Mouse (Mus musculus) small intestine, adult 2 months (tissue): Measurements from ENCODE around the gene Sema4d. TPM values are rescaled to one million over a fixed set of nuclear protein-coding genes. Genes with fewer than 3 reads are reported as not detected.

ENCODE experiments used
- H3K27ac ChIP-seq: fragments of 200-500 bp; 2 replicates; pipeline ENCODE4 v1.5.1; 2012; ENCODE audit warnings: low read depth, low read length, control low read depth, inconsistent platforms; ENCODE audit not compliant: insufficient read depth
- H3K27me3 ChIP-seq: fragments of 200-500 bp; 2 replicates; pipeline ENCODE4 v1.6.1; 2012; ENCODE audit warnings: mild to moderate bottlenecking, moderate library complexity, low read length, inconsistent platforms; ENCODE audit not compliant: control insufficient read depth, insufficient read depth
- H3K36me3 ChIP-seq: fragments of 200-500 bp; 2 replicates; pipeline ENCODE4 v1.6.1; 2012; ENCODE audit warnings: mild to moderate bottlenecking, low read length, control low read depth, inconsistent platforms; ENCODE audit not compliant: control insufficient read depth, insufficient read depth
- H3K4me1 ChIP-seq: fragments of 200-500 bp; 2 replicates; pipeline ENCODE4 v1.6.1; 2012; ENCODE audit warnings: low read length, inconsistent platforms, mixed read lengths; ENCODE audit not compliant: control insufficient read depth, insufficient read depth, insufficient read length
- H3K4me3 ChIP-seq: fragments of 200-500 bp; 2 replicates; pipeline ENCODE4 v1.5.1; 2012; ENCODE audit warnings: low read depth, mild to moderate bottlenecking, control low read depth, inconsistent platforms, low read length, moderate library complexity
- CTCF ChIP-seq: fragments of 200-500 bp; IDR thresholded peaks from 2 replicates; pipeline ENCODE4 v1.5.1; 2012; ENCODE audit warnings: low read depth, mild to moderate bottlenecking, control low read depth, inconsistent platforms, low read length, moderate library complexity, mixed read lengths; ENCODE audit not compliant: insufficient replicate concordance, insufficient read length; ENCODE audit errors: extremely low read depth
- POLR2A ChIP-seq: fragments of 200-500 bp; IDR thresholded peaks from 2 replicates; pipeline ENCODE4 v1.6.1; 2012; ENCODE audit warnings: low read depth, mild to moderate bottlenecking, control low read depth, inconsistent platforms, low read length, moderate library complexity
- WGBS: fragments of 180-500 bp; shearing (Covaris S2); methylation state at CpG from one replicate; pipeline ENCODE4 v1.1.7; 2018; 5-methylcytosine and 5-hydroxymethylcytosine counted together
- polyA plus RNA-seq: library from polyadenylated mRNA; depleted of rRNA; stranded (reverse); fragments of >200 nt; gene quantifications from 2 replicates; pipeline ENCODE4 v1.2.3, GENCODE M21; 2012

Gene Sema4d
- polyA plus RNA-seq, 1 experiment, result 15.1 TPM

DNA sequence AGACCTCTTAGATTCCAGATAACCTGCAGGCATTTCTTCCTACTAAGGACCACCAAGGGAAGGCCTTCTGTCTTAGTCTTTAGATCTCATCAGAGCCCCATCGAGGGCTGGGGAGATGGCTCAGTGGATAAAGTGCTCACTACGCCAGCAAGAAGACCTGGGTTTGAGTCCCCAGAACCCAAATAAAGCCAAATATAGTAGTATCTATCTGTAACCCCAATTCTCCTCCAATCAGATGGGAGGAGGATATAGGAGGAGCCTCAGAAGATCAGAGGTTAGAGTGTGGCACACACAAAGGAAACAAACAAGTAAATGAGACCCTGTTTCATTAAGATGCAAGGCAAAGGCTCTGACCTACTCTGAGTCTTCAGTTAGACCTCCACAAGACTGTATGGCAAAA is 36.4 kb downstream of the Sema4d start:
- H3K36me3 ChIP-seq, result no peaks in the 10 kb centered on the region; the same call in 1 of the 2 replicates

DNA sequence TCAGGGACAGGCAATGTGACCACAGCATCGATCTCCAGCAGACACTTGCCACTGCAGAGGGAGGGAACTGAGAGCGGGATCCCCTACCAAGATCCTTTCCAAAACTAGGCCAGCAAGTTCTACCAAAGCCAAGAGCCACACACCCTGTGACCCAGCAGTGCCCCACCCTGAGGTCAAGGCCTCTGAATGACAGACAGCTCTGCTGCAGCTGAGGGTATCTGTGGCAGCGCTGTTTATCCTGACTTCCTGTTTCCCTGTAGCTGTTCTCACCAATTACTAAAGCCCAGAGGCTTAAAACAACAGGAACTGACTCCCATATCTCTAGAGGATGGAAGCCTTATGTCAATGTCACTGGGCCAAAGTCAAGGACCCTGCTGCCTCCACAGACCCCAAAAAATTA is 37.0 kb downstream of the Sema4d start:
- TF ChIP-seq CTCF, result no peak
- TF ChIP-seq POLR2A, result no peak
- H3K36me3 ChIP-seq, result no peaks in the 10 kb centered on the region
- H3K4me1 ChIP-seq, result peaks cover 17% of the 10 kb centered on the region
- no peaks in the 10 kb centered on the region for H3K27me3 ChIP-seq
- H3K4me3 ChIP-seq, result no peak overlapping the region
- H3K27ac ChIP-seq, result peak overlapping the region; percentile 34
- WGBS, result 39% methylated on average over 3 of the region's 3 CpGs

More for the DNA sequence above, 36.4 kb downstream of the Sema4d start:
- Histone ChIP-seq H3K27me3 (no peaks in the 10 kb centered on the region), H3K4me3 (no peak overlapping the region), H3K27ac (peak overlapping the region; percentile 34), H3K4me1 (peaks cover 17% of the 10 kb centered on the region)
- WGBS, result 70% methylated on average over 2 of the region's 2 CpGs
- TF ChIP-seq POLR2A (no peak), CTCF (no peak)

DNA sequence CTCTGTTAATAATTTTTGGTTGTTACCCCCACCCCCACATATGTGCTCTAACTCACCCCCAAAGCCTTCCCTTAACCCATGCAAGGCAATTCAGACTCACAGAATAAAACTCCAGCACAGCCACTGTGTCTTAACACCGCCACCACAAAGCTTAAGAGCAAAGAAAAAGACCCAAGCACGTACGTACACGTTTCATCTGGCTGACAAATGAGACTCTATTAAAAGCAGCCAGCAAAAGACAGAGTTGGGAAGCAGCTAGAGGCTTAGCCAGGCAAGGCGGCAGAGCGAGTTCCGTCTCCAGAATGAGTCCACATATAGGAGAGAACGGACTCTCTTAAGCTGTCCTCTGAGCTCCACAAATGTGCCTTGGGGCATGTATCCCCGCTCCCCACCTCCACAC is 37.5 kb downstream of the Sema4d start:
- H3K4me3 ChIP-seq, result no peak overlapping the region
- no peaks in the 10 kb centered on the region for H3K36me3 ChIP-seq
- H3K27me3 ChIP-seq, result no peaks in the 10 kb centered on the region
- peak overlapping the region; percentile 34 for H3K27ac ChIP-seq
- no peak for TF ChIP-seq POLR2A
- TF ChIP-seq CTCF, result no peak
- 88% methylated on average over 9 of the region's 9 CpGs for WGBS
- H3K4me1 ChIP-seq, result peaks cover 17% of the 10 kb centered on the region

DNA sequence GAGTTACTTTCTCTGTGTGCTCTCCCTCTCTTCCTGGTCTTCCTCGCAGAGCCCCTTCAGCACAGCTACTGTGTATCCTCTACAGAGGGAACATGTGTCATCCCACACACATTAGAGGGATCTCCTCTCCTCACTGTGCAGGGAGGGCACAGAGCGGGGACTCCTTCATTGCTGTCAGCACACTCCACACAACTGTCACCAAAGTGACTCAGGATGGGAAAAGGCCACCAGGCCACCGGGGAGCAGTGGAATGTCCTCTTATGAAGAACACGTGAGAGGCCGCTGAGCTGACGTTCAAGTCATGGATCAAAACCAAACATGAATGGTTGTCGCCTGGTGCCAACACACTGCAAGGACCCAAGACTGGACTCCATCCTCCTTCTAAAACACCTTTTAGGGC is 38.0 kb downstream of the Sema4d start:
- TF ChIP-seq CTCF (no peak), POLR2A (no peak)
- Histone ChIP-seq H3K36me3 (no peaks in the 10 kb centered on the region), H3K4me3 (no peak overlapping the region), H3K27me3 (no peaks in the 10 kb centered on the region), H3K4me1 (peaks cover 17% of the 10 kb centered on the region), H3K27ac (peak overlapping the region; percentile 12; the same call in 1 of the 2 replicates)
- WGBS, result 91% methylated on average over 7 of the region's 7 CpGs

- H3K36me3 ChIP-seq, result no peaks in the 10 kb centered on the region
- peaks cover 17% of the 10 kb centered on the region for H3K4me1 ChIP-seq
- peak overlapping the region; percentile 12 for H3K4me3 ChIP-seq
- H3K27me3 ChIP-seq, result no peaks in the 10 kb centered on the region
- TF ChIP-seq POLR2A (no peak), CTCF (no peak)
- 82% methylated on average over 13 of the region's 13 CpGs for WGBS
- peak overlapping the region; percentile 35 for H3K27ac ChIP-seq
These were observed 38.9 kb downstream of the Sema4d start for GRCm38 (mm10) chr13:51754559-51755126.

- Histone ChIP-seq H3K4me3 (peak overlapping the region; percentile 12; the same call in 1 of the 2 replicates), H3K4me1 (peaks cover 18% of the 10 kb centered on the region), H3K27me3 (no peaks in the 10 kb centered on the region), H3K27ac (peak overlapping the region; percentile 35; the same call in 1 of the 2 replicates), H3K36me3 (no peaks in the 10 kb centered on the region)
- TF ChIP-seq CTCF (no peak), POLR2A (no peak)
- WGBS, result 86% methylated on average over 5 of the region's 5 CpGs
These were observed 39.6 kb downstream of the Sema4d start for GRCm38 (mm10) chr13:51753802-51754444.

DNA sequence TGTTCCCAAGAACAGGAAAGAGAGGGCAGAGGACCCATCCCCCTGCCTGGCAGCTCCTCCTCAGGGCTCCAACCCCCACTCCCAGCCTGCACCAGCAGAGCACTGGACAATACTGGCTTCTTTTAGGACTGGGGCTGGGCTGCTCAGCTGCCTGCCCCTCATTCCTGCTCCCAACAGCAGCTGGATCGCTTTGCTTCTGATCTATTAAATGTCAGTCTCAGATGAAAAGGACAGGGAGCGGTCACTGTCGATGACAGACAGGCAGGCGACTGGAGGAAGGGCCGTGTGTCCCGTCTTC is 40.4 kb downstream of the Sema4d start:
- TF ChIP-seq POLR2A, result no peak
- TF ChIP-seq CTCF, result no peak
- H3K36me3 ChIP-seq, result no peaks in the 10 kb centered on the region
- H3K4me1 ChIP-seq, result peaks cover 22% of the 10 kb centered on the region
- H3K27me3 ChIP-seq, result no peaks in the 10 kb centered on the region
- peak overlapping the region; percentile 24 for H3K27ac ChIP-seq
- WGBS, result 77% methylated on average over 6 of the region's 6 CpGs
- H3K4me3 ChIP-seq, result no peak overlapping the region
